Mouse (Mus musculus) small intestine, adult 2 months (tissue): ENCODE measurements around the gene Ston2. TPM values are rescaled to one million over a fixed set of nuclear protein-coding genes. Genes with fewer than 3 reads are reported as not detected.
A peak's percentile ranks its signal among the peaks of the same experiment; 100 is the strongest.

Experiments
- H3K27ac ChIP-seq: fragments of 200-500 bp; 2 replicates; pipeline ENCODE4 v1.5.1; 2012; ENCODE audit warnings: low read depth, low read length, control low read depth, inconsistent platforms; ENCODE audit not compliant: insufficient read depth
- H3K27me3 ChIP-seq: fragments of 200-500 bp; 2 replicates; pipeline ENCODE4 v1.6.1; 2012; ENCODE audit warnings: mild to moderate bottlenecking, moderate library complexity, low read length, inconsistent platforms; ENCODE audit not compliant: control insufficient read depth, insufficient read depth
- H3K36me3 ChIP-seq: fragments of 200-500 bp; 2 replicates; pipeline ENCODE4 v1.6.1; 2012; ENCODE audit warnings: mild to moderate bottlenecking, low read length, control low read depth, inconsistent platforms; ENCODE audit not compliant: control insufficient read depth, insufficient read depth
- H3K4me1 ChIP-seq: fragments of 200-500 bp; 2 replicates; pipeline ENCODE4 v1.6.1; 2012; ENCODE audit warnings: low read length, inconsistent platforms, mixed read lengths; ENCODE audit not compliant: control insufficient read depth, insufficient read depth, insufficient read length
- H3K4me3 ChIP-seq: fragments of 200-500 bp; 2 replicates; pipeline ENCODE4 v1.5.1; 2012; ENCODE audit warnings: low read depth, mild to moderate bottlenecking, control low read depth, inconsistent platforms, low read length, moderate library complexity
- CTCF ChIP-seq: fragments of 200-500 bp; IDR thresholded peaks from 2 replicates; pipeline ENCODE4 v1.5.1; 2012; ENCODE audit warnings: low read depth, mild to moderate bottlenecking, control low read depth, inconsistent platforms, low read length, moderate library complexity, mixed read lengths; ENCODE audit not compliant: insufficient replicate concordance, insufficient read length; ENCODE audit errors: extremely low read depth
- POLR2A ChIP-seq: fragments of 200-500 bp; IDR thresholded peaks from 2 replicates; pipeline ENCODE4 v1.6.1; 2012; ENCODE audit warnings: low read depth, mild to moderate bottlenecking, control low read depth, inconsistent platforms, low read length, moderate library complexity
- WGBS: fragments of 180-500 bp; shearing (Covaris S2); methylation state at CpG from one replicate; pipeline ENCODE4 v1.1.7; 2018; 5-methylcytosine and 5-hydroxymethylcytosine counted together
- polyA plus RNA-seq: library from polyadenylated mRNA; depleted of rRNA; stranded (reverse); fragments of >200 nt; gene quantifications from 2 replicates; pipeline ENCODE4 v1.2.3, GENCODE M21; 2012

Ston2 gene
- polyA plus RNA-seq, 1 experiment = 13.1 TPM

- H3K27me3 ChIP-seq = no peaks in the 10 kb centered on the region
- no peaks in the 10 kb centered on the region for H3K4me1 ChIP-seq
- peak overlapping the region; percentile 53 for H3K27ac ChIP-seq
- TF ChIP-seq CTCF (no peak), POLR2A (no peak)
- no peak overlapping the region for H3K4me3 ChIP-seq
- H3K36me3 ChIP-seq = no peaks in the 10 kb centered on the region
- whole genome bisulfite sequencing = 62% methylated on average over 6 of the region's 6 CpGs
These were observed 12.7 kb upstream of the Ston2 start for GRCm38 (mm10) chr12:91800861-91801385.

- Histone ChIP-seq H3K27me3 (no peaks in the 10 kb centered on the region), H3K4me3 (no peak overlapping the region), H3K4me1 (no peaks in the 10 kb centered on the region), H3K36me3 (no peaks in the 10 kb centered on the region), H3K27ac (no peak overlapping the region)
- 51% methylated on average over 12 of the region's 12 CpGs for WGBS
- TF ChIP-seq CTCF = no peak
- no peak for TF ChIP-seq POLR2A
These were observed 11.7 kb upstream of the Ston2 start for GRCm38 (mm10) chr12:91799821-91800335.

GRCm38 (mm10) chr12:91799379-91799773, 11.2 kb upstream of the Ston2 start:
- TF ChIP-seq CTCF (peak; percentile 27; the same call in 1 of the 2 replicates), POLR2A (no peak)
- H3K36me3 ChIP-seq = no peaks in the 10 kb centered on the region
- no peak overlapping the region for H3K4me3 ChIP-seq
- H3K27ac ChIP-seq = no peak overlapping the region
- 11% methylated on average over 6 of the region's 6 CpGs for WGBS
- H3K27me3 ChIP-seq = no peaks in the 10 kb centered on the region
- H3K4me1 ChIP-seq = no peaks in the 10 kb centered on the region

- Histone ChIP-seq H3K27me3 (no peaks in the 10 kb centered on the region), H3K36me3 (no peaks in the 10 kb centered on the region), H3K27ac (no peak overlapping the region), H3K4me3 (no peak overlapping the region), H3K4me1 (no peaks in the 10 kb centered on the region)
- 59% methylated on average over 6 of the region's 6 CpGs for WGBS
- TF ChIP-seq POLR2A = no peak
- TF ChIP-seq CTCF = no peak
These were observed 10.7 kb upstream of the Ston2 start for GRCm38 (mm10) chr12:91798720-91799378.

GRCm38 (mm10) chr12:91796774-91797173, 8.6 kb upstream of the Ston2 start:
- H3K4me1 ChIP-seq = no peaks in the 10 kb centered on the region
- WGBS = 71% methylated on average over 4 of the region's 4 CpGs
- H3K27me3 ChIP-seq = no peaks in the 10 kb centered on the region
- no peak overlapping the region for H3K27ac ChIP-seq
- H3K4me3 ChIP-seq = no peak overlapping the region
- no peaks in the 10 kb centered on the region for H3K36me3 ChIP-seq
- TF ChIP-seq POLR2A (no peak), CTCF (no peak)

GRCm38 (mm10) chr12:91793266-91793665, 5.1 kb upstream of the Ston2 start:
- Histone ChIP-seq H3K27me3 (no peaks in the 10 kb centered on the region), H3K36me3 (no peaks in the 10 kb centered on the region), H3K4me3 (no peak overlapping the region), H3K27ac (no peak overlapping the region), H3K4me1 (no peaks in the 10 kb centered on the region)
- 72% methylated on average over 8 of the region's 8 CpGs for WGBS
- TF ChIP-seq POLR2A = no peak
- no peak for TF ChIP-seq CTCF

- TF ChIP-seq POLR2A (no peak), CTCF (no peak)
- Histone ChIP-seq H3K4me3 (no peak overlapping the region), H3K27me3 (no peaks in the 10 kb centered on the region), H3K27ac (no peak overlapping the region), H3K4me1 (no peaks in the 10 kb centered on the region), H3K36me3 (no peaks in the 10 kb centered on the region)
- WGBS = 48% methylated on average over 4 of the region's 4 CpGs
These were observed 3.6 kb upstream of the Ston2 start for GRCm38 (mm10) chr12:91791822-91792221.
